Mouse (Mus musculus) ES-E14 (cell line): ENCODE measurements around the gene Gxylt2.
A peak's percentile ranks its signal among the peaks of the same experiment; 100 is the strongest.

Source experiments
- CHD2 ChIP-seq: IDR thresholded peaks from 2 replicates; pipeline ENCODE4 v1.6.1; 2014; ENCODE audit warnings: mild to moderate bottlenecking, low read depth, low read length, inconsistent platforms
- MAFK ChIP-seq: IDR thresholded peaks from 2 replicates; pipeline ENCODE4 v1.6.1; 2014; ENCODE audit warnings: mild to moderate bottlenecking, low read depth, low read length, inconsistent platforms; ENCODE audit not compliant: insufficient read depth
- ZC3H11A ChIP-seq: IDR thresholded peaks from 2 replicates; pipeline ENCODE4 v1.6.1; 2012; ENCODE audit warnings: low read depth, mild to moderate bottlenecking, inconsistent platforms, low read length, borderline replicate concordance
- ZNF384 ChIP-seq: IDR thresholded peaks from 2 replicates; pipeline ENCODE4 v1.6.1; 2012; ENCODE audit warnings: low read depth, low read length, inconsistent platforms

GRCm38 (mm10) chr6:100758431-100759208 lies 54.1 kb downstream of the Gxylt2 start:
- TF ChIP-seq CHD2 (no peak), ZC3H11A (no peak), MAFK (no peak), ZNF384 (peak; percentile 92)
